Mouse (Mus musculus) left cerebral cortex, postnatal 4 days (tissue): Measurements from ENCODE around the gene AI467606. TPM values are rescaled to one million over a fixed set of nuclear protein-coding genes. Genes with fewer than 3 reads are reported as not detected.

Source experiments
- DNase-seq: peaks from one replicate; pipeline ENCODE4 v3.0.0-alpha.2; 2022
- intact Hi-C: fragments of 180-260 bp; cut with DNase I; formaldehyde crosslinking; loops from one replicate; pipeline ENCODE4 v1.15.1; 2025
- microRNA-seq: library from miRNA; unstranded; fragments of <30 nt; microRNA quantifications from one replicate; pipeline ENCODE4 v1.2.0, GENCODE M21; 2022
- total RNA-seq, 2 experiments: library from RNA; stranded (reverse); gene quantifications; 2 replicates each; pipeline ENCODE4 v1.2.3; 2021

The AI467606 gene
- total RNA-seq, 2 experiments from 2014 or later, result 0.77 to 0.90 TPM

DNA sequence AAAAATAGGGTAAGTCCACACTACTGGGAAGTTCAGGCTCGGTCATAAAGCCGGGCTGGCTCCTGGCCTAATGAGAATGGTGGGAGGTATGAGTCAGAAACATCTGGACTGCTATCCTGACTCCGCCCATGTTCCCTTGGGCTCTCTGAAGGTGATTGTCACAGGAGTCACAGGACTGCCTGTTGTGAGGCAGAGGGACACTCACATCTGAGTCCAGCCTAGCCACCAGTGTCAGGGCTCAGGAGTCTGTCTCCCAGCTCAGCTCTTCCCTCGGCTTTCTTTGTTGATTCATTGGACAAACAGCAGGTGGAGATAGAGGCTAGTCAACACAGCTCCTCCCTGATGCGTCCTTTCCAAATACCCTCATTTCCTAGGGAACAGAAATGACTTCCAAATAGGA is 26.8 kb downstream of the AI467606 start:
- intact Hi-C loops, result no loop called here
- no peak for DNase-seq

DNA sequence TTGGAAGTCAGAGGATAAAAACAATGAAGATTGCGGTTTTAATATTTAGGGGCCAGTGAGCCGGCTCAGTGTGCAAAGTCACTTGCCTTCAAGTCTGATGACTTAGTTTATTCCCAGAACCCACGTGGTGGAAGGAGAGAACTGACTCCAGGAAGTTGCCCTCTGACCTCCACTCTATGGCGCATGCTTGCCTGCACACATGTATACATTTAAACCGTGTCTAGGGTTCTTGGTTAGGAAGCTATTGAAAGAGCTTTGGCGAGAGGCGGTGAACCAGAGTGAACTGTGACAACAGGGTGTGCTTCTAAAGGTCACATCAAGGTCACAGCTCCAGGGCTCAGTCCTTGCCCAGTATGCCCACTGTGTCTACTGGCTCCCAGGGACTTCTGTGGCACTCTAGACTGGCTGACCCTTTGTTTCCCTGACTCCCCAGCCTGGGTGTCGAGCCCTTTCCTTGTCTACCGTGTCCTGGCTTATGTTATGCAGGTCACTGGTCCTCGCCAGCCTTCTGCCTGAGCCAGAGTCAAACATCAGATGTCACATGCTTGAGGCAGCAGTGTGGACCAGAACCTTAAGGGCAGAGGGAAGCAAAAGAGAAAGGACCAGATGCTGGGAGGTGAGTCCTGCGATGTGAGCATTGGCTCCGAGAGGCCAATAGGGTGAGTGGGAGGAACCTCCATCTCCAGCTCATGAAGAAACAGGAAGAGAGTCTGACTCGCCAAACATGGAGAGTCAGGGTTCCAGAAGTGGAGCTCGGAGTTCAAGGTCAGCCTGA is 27.7 kb downstream of the AI467606 start:
- no peak for DNase-seq
- intact Hi-C loops, result no loop called here

DNA sequence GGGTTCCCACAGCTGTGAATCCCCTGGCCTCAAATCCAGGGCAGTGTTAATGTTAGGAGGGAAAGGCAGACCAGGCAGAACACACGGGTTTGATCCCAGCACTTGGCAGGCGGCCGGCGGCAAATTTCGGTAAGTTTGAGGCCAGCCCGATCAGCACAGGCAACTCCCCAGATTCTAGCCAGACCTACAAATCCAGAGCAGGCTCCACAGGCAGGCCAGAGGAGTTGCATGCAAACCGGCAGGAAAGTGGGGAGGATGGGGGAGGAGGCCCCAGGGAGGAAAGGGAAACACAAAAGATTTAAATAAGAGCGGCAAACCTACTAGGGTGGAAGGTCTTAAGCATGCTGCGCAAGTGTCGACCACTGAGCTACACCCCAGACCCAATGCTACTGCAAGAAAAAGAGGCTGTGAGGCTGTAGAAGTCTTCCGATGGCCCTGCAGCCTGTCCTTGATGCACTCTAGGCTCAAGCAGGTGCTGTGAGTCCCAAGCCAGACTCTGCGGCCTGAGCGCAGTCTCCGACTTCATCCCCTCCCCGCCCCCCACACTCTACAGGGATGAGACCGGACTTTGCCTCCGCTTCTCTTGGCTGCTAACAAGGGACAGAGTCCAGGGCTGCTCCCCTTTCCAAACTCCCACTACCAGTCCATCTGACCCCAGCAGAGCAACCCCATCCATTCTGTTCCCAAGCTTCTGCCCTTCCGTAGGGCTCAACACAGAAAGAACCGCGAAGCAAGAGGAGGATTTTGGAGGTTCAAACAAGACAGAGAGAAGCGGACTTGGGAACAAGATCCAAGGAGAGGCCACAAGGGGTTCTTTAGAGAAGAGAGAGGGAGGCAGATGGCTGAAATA is 30.1 kb downstream of the AI467606 start:
- intact Hi-C loops, result no loop called here

DNA sequence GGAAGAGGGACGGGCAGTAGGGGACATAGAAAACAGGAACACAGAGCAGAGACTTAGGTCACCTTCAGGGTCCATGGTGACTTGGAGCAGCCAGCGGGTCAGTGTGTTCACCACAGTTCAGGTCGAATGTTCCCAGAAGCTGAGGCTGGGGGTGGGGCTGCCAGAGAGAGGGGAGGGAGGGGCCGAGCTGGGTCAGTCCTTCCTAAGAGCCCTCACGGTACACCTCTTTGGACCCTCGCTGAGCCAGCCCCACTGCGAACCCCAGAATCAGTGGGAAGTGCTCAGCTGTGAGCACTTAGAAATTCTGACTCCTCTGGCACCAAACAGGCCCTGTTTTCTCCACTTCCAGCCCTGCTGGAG is 30.7 kb downstream of the AI467606 start, which contains the start of gene Qprt:
Gene Qprt (minus strand): TSS at position 316 of the 360 bp plus-strand sequence.
- intact Hi-C loops, result no loop called here
- no peak for DNase-seq

More for the DNA sequence above, 30.1 kb downstream of the AI467606 start:
- DNase-seq, result no peak

DNA sequence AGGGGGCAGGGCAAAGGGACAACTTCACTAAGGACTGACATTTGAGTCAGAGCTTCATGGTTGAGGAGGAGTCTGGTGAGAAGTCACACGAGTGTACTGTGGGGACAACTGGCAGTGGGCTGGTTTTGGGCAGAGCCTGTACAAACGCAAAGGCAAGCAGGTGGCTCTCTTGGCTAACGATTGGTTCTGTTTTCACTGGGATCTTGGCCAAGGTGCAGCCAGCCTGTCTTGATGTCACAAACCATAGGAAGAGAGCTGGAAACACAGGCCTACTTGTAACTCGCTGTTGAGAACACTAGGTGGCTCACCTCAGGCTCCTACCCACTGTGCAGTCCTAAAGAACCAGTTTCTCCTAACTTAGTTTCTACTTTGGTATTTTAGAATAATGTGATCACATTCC is 38.5 kb downstream of the AI467606 start:
- intact Hi-C loops, result loop anchor here (5.0 kb wide), 1 partner anchor 48 kb away; no protein-coding TSS in a partner anchor
- DNase-seq, result peak; percentile 66

DNA sequence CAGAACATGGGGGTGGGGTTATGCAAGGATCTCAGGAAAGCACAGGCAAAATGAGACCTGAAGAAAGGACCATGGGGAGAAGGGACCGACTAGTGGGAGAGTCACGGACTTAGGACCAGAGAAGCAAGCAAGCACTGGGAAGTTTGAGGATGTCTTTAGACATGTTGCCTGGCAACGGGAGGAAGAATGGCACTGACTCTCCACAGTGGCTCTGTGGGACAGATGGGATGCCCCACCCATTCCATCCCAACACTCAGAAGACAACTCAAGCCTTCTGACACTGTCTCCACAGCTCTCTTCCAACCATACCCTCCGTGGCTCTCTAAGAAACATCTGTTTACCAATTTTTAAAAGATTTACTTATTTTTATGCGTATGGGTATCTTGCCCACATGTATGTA is 42.0 kb downstream of the AI467606 start:
- no peak for DNase-seq
- intact Hi-C loops, result loop anchor here (5.0 kb wide), 1 partner anchor 44 kb away; no protein-coding TSS in a partner anchor

DNA sequence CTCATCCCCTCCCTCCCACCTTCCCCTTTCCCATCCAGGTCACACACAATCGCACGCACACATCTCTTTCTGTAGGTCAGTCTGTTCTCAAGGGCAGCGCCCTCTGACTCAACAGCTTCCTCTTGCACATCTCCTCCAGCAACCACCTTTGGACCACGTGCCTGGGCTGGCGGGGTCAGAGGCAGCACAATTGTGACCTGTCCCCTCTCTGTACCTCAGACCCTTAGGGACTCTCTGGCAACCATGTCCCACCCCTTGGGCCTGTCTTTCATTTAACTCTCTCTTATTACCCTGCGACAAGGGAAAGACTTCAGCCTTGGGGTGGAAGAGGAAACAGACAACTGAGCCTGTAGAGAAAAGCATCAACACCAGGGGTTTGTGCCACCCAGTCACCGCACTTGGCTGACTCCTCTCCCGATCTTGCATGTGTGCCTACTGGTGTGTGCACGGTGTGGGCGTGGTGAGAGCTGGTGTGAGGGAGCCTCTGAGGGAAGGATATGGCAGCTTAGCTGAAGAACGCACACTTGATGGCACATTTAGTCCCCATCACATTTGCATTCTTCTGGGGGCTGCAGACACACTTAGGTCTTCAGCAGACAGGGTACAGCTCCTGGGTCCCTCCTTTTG is 43.8 kb downstream of the AI467606 start:
- no peak for DNase-seq
- intact Hi-C loops, result loop anchor here (5.0 kb wide), 1 partner anchor 42 kb away; no protein-coding TSS in a partner anchor

DNA sequence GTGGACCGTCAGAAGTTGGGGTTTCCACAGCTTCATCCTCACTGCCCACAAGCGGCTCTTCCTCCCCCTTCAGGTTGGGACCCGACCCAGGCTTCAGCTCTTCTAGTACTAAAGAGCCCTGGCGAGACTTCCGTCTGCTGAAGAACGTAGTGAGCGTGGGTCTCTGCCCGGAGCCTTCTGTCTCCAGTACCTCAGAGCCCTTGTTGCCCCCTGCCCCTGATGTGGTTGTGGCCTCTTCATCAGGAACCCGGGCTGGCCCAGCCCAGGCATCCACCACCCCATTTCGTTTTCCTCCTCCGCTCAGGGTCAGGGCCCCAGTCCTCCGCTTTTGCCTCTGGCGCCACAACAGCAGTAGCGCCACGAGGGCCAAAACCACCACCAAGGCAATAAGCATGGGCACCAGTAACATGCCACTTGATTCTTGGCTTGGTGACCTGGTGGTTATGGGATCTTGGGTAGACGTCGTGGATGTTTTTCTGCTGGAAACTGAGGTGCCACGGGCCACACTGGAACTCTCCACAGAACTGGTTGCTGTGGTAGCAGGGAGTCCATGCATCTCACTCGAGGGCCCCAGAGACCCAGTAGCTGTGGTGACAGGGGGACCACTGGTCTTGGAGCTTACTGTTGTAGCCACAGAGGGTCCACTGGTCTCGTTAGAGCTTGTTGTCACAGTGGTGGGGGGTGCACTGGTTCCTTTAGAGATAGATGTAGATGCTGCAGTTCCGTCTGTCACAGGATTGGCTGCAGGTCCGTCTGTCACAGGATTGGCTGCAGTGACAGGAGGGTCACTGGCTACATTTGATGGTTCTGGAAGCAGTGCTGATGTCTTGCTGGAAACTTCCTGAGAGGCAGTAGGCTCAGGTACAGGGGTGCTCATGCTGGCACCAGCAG is 45.3 kb downstream of the AI467606 start:
- DNase-seq, result no peak
- intact Hi-C loops, result no loop called here

DNA sequence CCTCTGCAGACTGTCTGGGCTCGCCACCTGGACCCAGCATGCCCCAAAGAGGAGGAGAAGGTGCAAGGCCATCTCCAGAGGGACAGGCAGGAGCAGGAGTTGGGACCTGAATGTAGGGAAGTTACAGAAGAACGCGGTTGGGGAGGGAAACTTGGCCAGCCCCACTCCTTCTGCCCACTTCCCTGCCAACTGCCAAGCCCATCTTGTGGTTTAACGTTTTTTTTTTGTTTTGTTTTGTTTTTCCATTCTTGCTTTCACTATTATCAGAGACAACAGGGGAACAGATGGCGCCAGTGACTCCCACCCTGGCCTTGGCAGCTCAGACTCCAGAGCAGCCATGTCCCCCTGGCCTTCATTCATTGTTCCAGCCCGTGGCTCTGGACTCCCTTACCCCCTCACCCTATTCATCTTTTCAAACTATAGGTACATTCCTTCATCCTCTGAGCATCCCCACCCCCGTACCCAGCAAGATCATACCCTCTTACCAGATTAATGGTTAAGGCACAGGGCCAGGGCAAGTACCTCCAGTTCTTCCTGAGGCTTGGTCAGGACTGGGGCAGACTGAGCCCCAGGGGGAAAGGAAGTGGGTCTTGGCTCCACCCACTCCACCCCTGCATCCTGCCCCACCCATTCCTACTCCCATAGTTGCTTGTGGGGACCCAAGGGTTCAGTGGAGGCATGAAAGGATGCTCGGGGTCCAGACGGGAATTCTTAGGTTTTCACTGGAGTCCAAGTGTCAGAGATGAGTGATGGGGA is 46.3 kb downstream of the AI467606 start, which contains the start of gene Spn:
Gene Spn (minus strand): TSS at position 562 of the 756 bp plus-strand sequence.
- DNase-seq, result no peak
- intact Hi-C loops, result no loop called here

DNA sequence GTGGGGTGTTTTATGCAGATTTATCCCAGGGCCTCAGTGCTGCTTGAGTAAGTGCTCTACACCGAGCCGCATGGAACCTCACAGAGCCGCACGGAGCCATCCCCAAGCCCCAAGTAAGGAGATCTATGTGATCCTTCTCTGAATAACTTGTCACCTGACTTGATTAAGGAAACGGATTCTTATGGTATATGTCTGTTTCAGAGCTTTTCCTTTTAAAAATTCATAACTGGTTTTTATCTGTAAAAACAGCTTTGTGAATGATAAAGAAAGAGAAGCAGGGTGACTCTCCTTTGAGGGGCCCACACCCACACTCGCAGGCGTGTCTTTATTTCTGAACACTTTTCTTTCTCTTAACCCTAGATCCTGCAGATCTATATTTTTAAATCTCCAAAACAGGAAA is 47.9 kb downstream of the AI467606 start:
- intact Hi-C loops, result no loop called here
- DNase-seq, result no peak

DNA sequence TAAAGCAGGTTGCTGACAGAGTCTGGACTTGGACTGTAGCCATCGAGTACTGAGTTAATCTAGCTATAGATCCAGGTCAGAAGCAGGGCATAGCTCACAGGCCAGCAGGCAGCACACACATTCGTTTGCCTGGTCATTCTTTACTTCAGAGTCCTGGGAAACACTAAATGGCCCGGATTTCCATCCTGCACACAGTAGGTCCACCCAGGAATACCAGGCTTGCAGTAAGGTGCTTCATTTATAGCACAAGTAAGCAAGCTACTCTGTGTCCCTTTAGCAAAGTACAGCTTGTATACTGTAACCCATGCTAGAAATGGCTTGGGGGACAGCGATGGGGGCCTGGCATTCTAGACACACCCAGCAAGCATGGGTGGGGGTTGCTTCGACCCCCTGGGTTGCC is 48.4 kb downstream of the AI467606 start:
- intact Hi-C loops, result no loop called here
- DNase-seq, result no peak

DNA sequence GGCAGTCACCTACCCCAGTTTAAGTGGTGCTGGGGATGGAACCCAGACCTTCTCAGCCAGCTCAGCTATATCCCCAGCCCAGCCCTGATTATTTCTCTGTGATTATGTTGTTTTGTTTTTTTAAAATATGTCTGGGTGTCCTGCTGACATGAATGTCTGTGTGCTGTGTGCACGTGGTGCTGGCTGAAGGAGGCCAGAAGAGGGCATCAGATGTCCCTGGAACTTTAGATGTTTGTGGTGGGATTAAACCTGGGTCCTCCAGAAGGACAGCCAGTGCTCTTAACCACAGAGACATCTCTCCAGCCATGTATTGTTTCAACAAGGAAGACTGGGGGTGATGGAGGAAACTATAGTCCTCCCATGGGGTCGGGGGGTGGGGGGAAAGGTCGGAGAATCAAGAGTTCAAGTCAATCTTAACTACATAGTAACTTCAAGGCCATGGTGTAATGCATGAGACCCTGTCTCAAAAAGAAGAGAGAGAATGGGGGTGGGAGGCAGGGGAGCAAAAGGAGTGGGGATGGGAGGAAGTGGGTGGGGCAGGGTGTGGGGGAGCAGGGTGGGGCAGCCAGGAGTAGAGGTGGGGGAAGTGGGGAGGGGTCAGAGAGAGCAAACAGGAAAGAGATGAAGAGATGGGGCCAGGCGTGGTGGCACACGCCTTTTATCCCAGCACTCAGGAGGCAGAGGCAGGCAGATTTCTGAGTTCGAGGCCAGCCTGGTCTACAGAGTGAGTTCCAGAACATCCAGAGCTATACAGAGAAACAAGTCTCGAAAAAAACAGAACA is 49.7 kb downstream of the AI467606 start:
- intact Hi-C loops, result no loop called here

DNA sequence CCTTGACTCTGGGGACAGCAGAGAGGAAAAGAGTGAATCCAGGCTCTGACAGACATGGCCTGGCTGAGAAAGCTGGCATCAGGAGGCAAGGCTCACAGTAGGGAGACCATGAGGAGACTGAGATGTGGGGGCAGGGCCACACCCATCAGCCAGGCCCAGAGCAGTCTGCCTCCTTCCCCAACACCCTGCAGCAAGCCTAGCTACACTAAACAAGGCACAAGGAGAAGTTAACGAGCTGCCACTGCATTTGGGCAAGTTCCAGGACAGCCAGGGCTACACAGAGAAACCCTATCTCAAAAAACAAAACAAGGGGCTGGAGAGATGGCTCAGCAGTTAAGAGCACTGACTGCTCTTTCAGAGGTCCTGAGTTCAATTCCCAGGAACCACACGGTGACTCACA is 51.1 kb downstream of the AI467606 start:
- intact Hi-C loops, result no loop called here
- no peak for DNase-seq

More for the DNA sequence above, 49.7 kb downstream of the AI467606 start:
- DNase-seq, result no peak

DNA sequence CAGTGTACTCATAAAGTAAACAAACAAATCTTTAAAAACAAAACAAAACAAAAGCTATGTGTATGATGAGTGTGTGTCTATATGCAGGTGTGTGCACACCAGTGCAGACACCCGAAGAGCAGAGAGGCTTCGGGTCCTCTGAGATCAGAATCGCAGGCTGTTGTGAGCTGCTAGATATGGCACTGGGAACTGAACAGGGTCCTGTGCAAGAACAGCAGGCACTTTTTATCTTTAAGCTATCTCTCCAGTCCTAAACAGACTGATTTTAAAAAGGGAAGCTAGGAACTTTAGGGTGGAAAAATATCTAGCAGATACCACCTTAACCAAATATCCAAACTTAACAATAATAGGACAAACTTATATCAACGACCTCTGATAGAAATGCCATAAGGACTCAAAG is 51.5 kb downstream of the AI467606 start:
- intact Hi-C loops, result no loop called here
- DNase-seq, result no peak

Small RNA genes within 50 kb of the gene (microRNA-seq; reads per million reads assigned to microRNA genes)
- not detected for gene Gm44343

Other genes with a start within 250 kb of the AI467606 start
- gene Doc2a, start 243.9 kb upstream of the AI467606 start, total RNA-seq, result 10 to 100 TPM; 74.3 to 84.4 TPM
- 10 to 100 TPM; 31.5 to 41.2 TPM for gene Hirip3, start 229.4 kb upstream of the AI467606 start, total RNA-seq
- gene Ino80e, start 229.0 kb upstream of the AI467606 start, total RNA-seq, result 10 to 100 TPM; 61.7 to 65.2 TPM
- gene Taok2, start 206.7 kb upstream of the AI467606 start, total RNA-seq, result 100 to 1,000 TPM; 158 to 165 TPM
- 10 to 100 TPM; 19.4 to 20.8 TPM for gene Tmem219, start 168.4 kb upstream of the AI467606 start, total RNA-seq
- gene Kctd13, start 162.5 kb upstream of the AI467606 start, total RNA-seq, result 100 to 1,000 TPM; 151 to 167 TPM
- gene Asphd1, start 141.8 kb upstream of the AI467606 start, total RNA-seq, result 10 to 100 TPM; 26.5 to 31.9 TPM
- gene Sez6l2, start 140.8 kb upstream of the AI467606 start, total RNA-seq, result 100 to 1,000 TPM; 214 to 235 TPM
- 100 to 1,000 TPM in 1 of 2 experiments, 10 to 100 TPM in 1; 92.7 to 104 TPM for gene Cdipt, start 115.4 kb upstream of the AI467606 start, total RNA-seq
- not detected for gene Cdiptos, start 115.3 kb upstream of the AI467606 start, total RNA-seq
- 1 to 10 TPM; 5.4 to 6.0 TPM for gene Mvp, start 76.7 kb upstream of the AI467606 start, total RNA-seq
- gene Pagr1b, start 74.9 kb upstream of the AI467606 start, total RNA-seq, result 1 to 10 TPM in 1 of 2 experiments, not detected in 1; 1.6 TPM
- 10 to 100 TPM; 10.2 to 15.4 TPM for gene Pagr1a, start 74.0 kb upstream of the AI467606 start, total RNA-seq
- 10 to 100 TPM; 36.7 to 48.6 TPM for gene Gm42742, start 70.3 kb upstream of the AI467606 start, total RNA-seq
- 100 to 1,000 TPM; 132 to 136 TPM for gene Prrt2, start 70.1 kb upstream of the AI467606 start, total RNA-seq
- gene Maz, start 64.3 kb upstream of the AI467606 start, total RNA-seq, result 100 to 1,000 TPM; 322 to 334 TPM
- gene Kif22, start 48.9 kb upstream of the AI467606 start, total RNA-seq, result 10 to 100 TPM; 10.4 to 12.5 TPM
- not detected for gene Zg16, start 4.0 kb upstream of the AI467606 start, total RNA-seq
- under 1 TPM in 1 of 2 experiments, not detected in 1; 0.18 TPM for gene Qprt, start 30.9 kb downstream of the AI467606 start, total RNA-seq
- gene Spn, start 46.5 kb downstream of the AI467606 start, total RNA-seq, result under 1 TPM; 0.22 to 0.74 TPM
- 10 to 100 TPM; 65.8 to 78.8 TPM for gene Cd2bp2, start 104.7 kb downstream of the AI467606 start, total RNA-seq
- gene Tbc1d10b, start 117.1 kb downstream of the AI467606 start, total RNA-seq, result 10 to 100 TPM; 73.8 to 78.8 TPM
- gene Mylpf, start 117.5 kb downstream of the AI467606 start, total RNA-seq, result 1 to 10 TPM in 1 of 2 experiments, not detected in 1; 1.2 TPM
- gene Zfp553, start 141.7 kb downstream of the AI467606 start, total RNA-seq, result 10 to 100 TPM; 28.4 to 28.8 TPM
- 1 to 10 TPM; 7.9 to 8.8 TPM for gene Sept1, start 141.8 kb downstream of the AI467606 start, total RNA-seq
- gene Zfp771, start 152.9 kb downstream of the AI467606 start, total RNA-seq, result 10 to 100 TPM; 54.9 to 64.5 TPM
- 10 to 100 TPM; 49.8 to 63.1 TPM for gene Dctpp1, start 169.3 kb downstream of the AI467606 start, total RNA-seq
- 10 to 100 TPM; 42.6 to 42.9 TPM for gene Sephs2, start 182.7 kb downstream of the AI467606 start, total RNA-seq
- gene Itgal, start 204.9 kb downstream of the AI467606 start, total RNA-seq, result 1 to 10 TPM; 1.2 to 1.6 TPM